ENCODE assay signal across 15 mouse cellular contexts in the genomic region with DNA sequence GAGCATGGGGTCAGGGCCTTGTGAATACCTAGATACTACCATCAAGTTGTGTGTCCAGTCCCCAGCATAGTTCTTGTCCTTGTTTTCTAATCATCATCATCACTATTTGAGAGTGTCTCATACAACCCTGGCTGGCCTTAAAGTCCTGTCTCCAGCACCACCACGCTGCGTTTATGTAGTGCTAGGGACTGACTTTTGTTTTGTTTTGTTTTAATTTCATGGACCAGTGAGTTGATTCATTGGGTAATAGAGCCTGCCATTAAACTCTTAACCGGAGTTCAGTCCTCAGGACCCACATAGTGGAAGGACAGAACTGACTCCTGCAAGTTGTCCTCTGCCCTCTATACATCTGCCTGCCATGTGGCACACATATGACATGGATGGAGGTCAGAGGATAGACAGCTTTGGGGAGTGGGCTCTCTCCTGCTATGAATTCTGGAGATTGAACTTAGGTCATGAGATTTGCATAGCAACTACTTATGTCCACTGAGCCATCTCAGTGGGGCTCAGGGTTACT. TPM values are rescaled to one million over a fixed set of nuclear protein-coding genes. Genes with fewer than 3 reads are reported as not detected.
DNase-seq lines count a peak whose midpoint lies in the region; ATAC-seq and TF ChIP-seq lines count a peak whose summit lies in the region.
"Had no signal": no experiment of that assay in that cellular context is flagged by ENCODE, and none has a peak within 500 bp of the region (broad histone marks: within the 10 kb centered on the region; RNA-seq: fewer than 3 reads in every experiment).

No protein-coding gene starts in this region.

- intact Hi-C loops in left cerebral cortex, adult 2 months (cut with DNase I): no loop called here
- intact Hi-C loops in left cerebral cortex, postnatal 14 days (cut with DNase I): no loop called here

- ATAC-seq in kidney, embryonic 16.5 days (ENCODE audit: low FRiP score, low TSS enrichment): peak; percentile 74
- ATAC-seq: forebrain, embryonic 15.5 days had no signal

- DNase-seq in kidney, adult 2 months: peak; percentile 35
- no peak for DNase-seq in kidney, postnatal 14 days
- DNase-seq in kidney, adult 8-10 months: no peak
- no peak for DNase-seq in left cerebral cortex, adult 2 months (ENCODE audit: extremely low spot score in 1 of 2, low spot score in 2 of 2)
- DNase-seq in left cerebral cortex, postnatal 14 days (ENCODE audit: low spot score in 2 of 2): no peak
- DNase-seq: adrenal gland, adult 2 months; adrenal gland, postnatal 25 days; cerebellum, adult 2 months; cerebellum, postnatal 10 days; gastrocnemius, postnatal 14 days had no signal

- no peaks in the 10 kb centered on the region for H3K9me3 ChIP-seq in kidney, embryonic 16.5 days (ENCODE audit: low read length)
- H3K9me3 ChIP-seq: embryonic facial prominence, embryonic 12.5 days; forebrain, embryonic 15.5 days; heart, embryonic 12.5 days; hindbrain, embryonic 15.5 days had no signal

- no peak overlapping the region for H3K27ac ChIP-seq in kidney, adult 2 months (ENCODE audit: insufficient read depth, low read depth, low read length)
- peak overlapping the region; percentile 51 for H3K27ac ChIP-seq in kidney, embryonic 16.5 days (ENCODE audit: low read length)
- 0 out of 2 replicates have a peak overlapping the region, but pooled peaks have one; percentile 26 for H3K27ac ChIP-seq in left cerebral cortex, adult 2 months
- H3K27ac ChIP-seq: embryonic facial prominence, embryonic 12.5 days; forebrain, embryonic 15.5 days; hindbrain, embryonic 15.5 days had no signal

- no peaks in the 10 kb centered on the region for H3K27me3 ChIP-seq in kidney, adult 2 months (replicated peaks; ENCODE audit: control insufficient read depth, insufficient read depth, low read length)
- no peaks in the 10 kb centered on the region for H3K27me3 ChIP-seq in kidney, embryonic 16.5 days (ENCODE audit: insufficient read depth, low read length)
- H3K27me3 ChIP-seq: embryonic facial prominence, embryonic 12.5 days; forebrain, embryonic 15.5 days; heart, embryonic 12.5 days; hindbrain, embryonic 15.5 days had no signal

- H3K36me3 ChIP-seq in kidney, adult 2 months (ENCODE audit: control insufficient read depth, insufficient read depth, low read length): no peaks in the 10 kb centered on the region; the same call in 1 of the 2 replicates
- H3K36me3 ChIP-seq in kidney, embryonic 16.5 days (ENCODE audit: insufficient read depth, low read length): peaks cover 17% of the 10 kb centered on the region

- no peak overlapping the region for H3K4me3 ChIP-seq in kidney, adult 2 months (ENCODE audit: insufficient read depth, low read depth, low read length)
- H3K4me3 ChIP-seq in kidney, embryonic 16.5 days (ENCODE audit: low read length): no peak overlapping the region
- H3K4me3 ChIP-seq in left cerebral cortex, adult 2 months: no peak overlapping the region
- H3K4me3 ChIP-seq: embryonic facial prominence, embryonic 12.5 days; forebrain, embryonic 15.5 days; heart, embryonic 12.5 days; hindbrain, embryonic 15.5 days had no signal

- TF ChIP-seq POLR2A in kidney, adult 2 months (IDR thresholded peaks at IDR 0.05; ENCODE audit: low read depth, low read length): no peak

- H3K4me2 ChIP-seq in kidney, embryonic 16.5 days (replicated peaks; ENCODE audit: low read depth, low read length): no peak overlapping the region
- H3K4me2 ChIP-seq: embryonic facial prominence, embryonic 12.5 days; forebrain, embryonic 15.5 days; heart, embryonic 12.5 days; hindbrain, embryonic 15.5 days had no signal

- peaks cover 40% of the 10 kb centered on the region for H3K4me1 ChIP-seq in kidney, adult 2 months (ENCODE audit: control insufficient read depth, insufficient read depth, low read length)
- H3K4me1 ChIP-seq in kidney, embryonic 16.5 days (ENCODE audit: insufficient read depth, low read length): peaks cover 22% of the 10 kb centered on the region
- H3K4me1 ChIP-seq: embryonic facial prominence, embryonic 12.5 days had no signal

- no peak overlapping the region for H3K9ac ChIP-seq in kidney, embryonic 16.5 days (replicated peaks; ENCODE audit: low read length)
- H3K9ac ChIP-seq: embryonic facial prominence, embryonic 12.5 days; forebrain, embryonic 15.5 days; heart, embryonic 12.5 days; hindbrain, embryonic 15.5 days had no signal

- TF ChIP-seq CTCF in kidney, adult 2 months (conservative IDR thresholded peaks at IDR 0.05; ENCODE audit: insufficient read depth, insufficient read length, low read depth, low read length): no peak
- no peak for TF ChIP-seq CTCF in left cerebral cortex, adult 2 months (IDR thresholded peaks at IDR 0.05)

- WGBS in kidney, adult 2 months: 27% methylated on average over 3 of the region's 3 CpGs
- 47% methylated on average over 3 of the region's 3 CpGs for WGBS in kidney, embryonic 16.5 days

RNA-seq across cellular contexts. Expression of a gene that starts 13.4 kb away (rescaled TPM):
- polyA plus RNA-seq in kidney, adult 2 months (2012; rRNA removed): 890 and 915 TPM in 2 replicates
- polyA plus RNA-seq in kidney, embryonic 16.5 days (2015; fragmentation: Nextera tagmentation; extraction: Ambion mirVana): 281 and 293 TPM in 2 replicates
- 100 to 1,000 TPM; 420 to 427 TPM for total RNA-seq in left cerebral cortex, adult 2 months (2021)
- total RNA-seq in left cerebral cortex, postnatal 14 days (2021): 100 to 1,000 TPM; 445 to 467 TPM

RNA-seq across cellular contexts. Expression of a gene that starts 13.8 kb away (rescaled TPM):
- 33.5 and 47.4 TPM in 2 replicates for polyA plus RNA-seq in kidney, adult 2 months (2012; rRNA removed)
- polyA plus RNA-seq in kidney, embryonic 16.5 days (2015; fragmentation: Nextera tagmentation; extraction: Ambion mirVana): 167 and 172 TPM in 2 replicates
- 10 to 100 TPM; 31.1 to 32.8 TPM for total RNA-seq in left cerebral cortex, adult 2 months (2021)
- 10 to 100 TPM; 31.8 to 39.8 TPM for total RNA-seq in left cerebral cortex, postnatal 14 days (2021)

RNA-seq across cellular contexts. Expression of a gene that starts 26.9 kb away (rescaled TPM):
- polyA plus RNA-seq in kidney, adult 2 months (2012; rRNA removed): 31.6 and 40.3 TPM in 2 replicates
- polyA plus RNA-seq in kidney, embryonic 16.5 days (2015; fragmentation: Nextera tagmentation; extraction: Ambion mirVana): 29.6 and 32.6 TPM in 2 replicates
- total RNA-seq in left cerebral cortex, adult 2 months (2021): 10 to 100 TPM; 34.8 to 41.4 TPM
- 10 to 100 TPM; 25.8 to 31.8 TPM for total RNA-seq in left cerebral cortex, postnatal 14 days (2021)

RNA-seq across cellular contexts. Expression of a gene that starts 40.6 kb away (rescaled TPM):
- 16.1 and 20.2 TPM in 2 replicates for polyA plus RNA-seq in kidney, adult 2 months (2012; rRNA removed)
- polyA plus RNA-seq in kidney, embryonic 16.5 days (2015; fragmentation: Nextera tagmentation; extraction: Ambion mirVana): 95.5 and 98.5 TPM in 2 replicates
- total RNA-seq in left cerebral cortex, adult 2 months (2021): 10 to 100 TPM; 50.1 to 56.8 TPM
- 10 to 100 TPM; 52.8 to 53.9 TPM for total RNA-seq in left cerebral cortex, postnatal 14 days (2021)

RNA-seq across cellular contexts. Expression of a gene that starts 51.1 kb away (rescaled TPM):
- 5.6 and 6.0 TPM in 2 replicates for polyA plus RNA-seq in kidney, adult 2 months (2012; rRNA removed)
- polyA plus RNA-seq in kidney, embryonic 16.5 days (2015; fragmentation: Nextera tagmentation; extraction: Ambion mirVana): 35.2 and 38.1 TPM in 2 replicates
- 10 to 100 TPM; 91.2 to 97.6 TPM for total RNA-seq in left cerebral cortex, adult 2 months (2021)
- total RNA-seq in left cerebral cortex, postnatal 14 days (2021): 100 to 1,000 TPM; 109 to 112 TPM
